Mouse (Mus musculus) brain, embryonic 18.5 days (tissue): ENCODE measurements around the gene Phtf2.

Source experiments
- DNase-seq: peaks from one replicate; pipeline ENCODE4 v3.0.0-alpha.2; 2012; ENCODE audit warnings: low read depth, low spot score

Phtf2 gene

GRCm38 (mm10) chr5:20881915-20882800 lies at the start of gene Phtf2, which contains the start of gene Tmem60:
Phtf2 (minus strand) TSS chr5:20882124.
Tmem60 (plus strand) TSS chr5:20882191.
- DNase-seq = peak; percentile 99

GRCm38 (mm10) chr5:20931300-20931699 lies 49.4 kb upstream of the Phtf2 start:
- no peak for DNase-seq

- no peak for DNase-seq
These were observed 48.5 kb upstream of the Phtf2 start for GRCm38 (mm10) chr5:20930430-20930829.

GRCm38 (mm10) chr5:20929669-20930151 lies 47.8 kb upstream of the Phtf2 start:
- no peak for DNase-seq

DNA sequence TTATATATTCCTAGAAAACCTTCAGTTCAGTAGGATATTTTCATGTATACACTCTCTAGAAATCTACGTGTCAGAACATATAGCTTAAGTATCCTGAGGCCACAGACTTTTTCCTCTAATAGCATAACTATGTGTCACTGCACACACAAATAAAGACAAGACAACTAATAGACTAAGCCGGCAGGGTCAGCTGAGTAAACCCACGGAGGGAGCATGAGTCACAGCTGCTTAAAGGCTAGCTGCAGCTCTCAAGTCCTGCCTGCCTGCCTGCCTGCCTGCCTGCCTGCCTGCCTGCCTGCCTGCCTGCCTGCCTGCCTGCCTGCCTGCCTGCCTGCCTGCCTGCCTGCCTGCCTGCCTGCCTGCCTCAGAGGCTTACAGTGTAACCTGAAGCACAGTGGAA lies 43.5 kb upstream of the Phtf2 start:
- no peak for DNase-seq

- DNase-seq = no peak
These were observed 42.7 kb upstream of the Phtf2 start for GRCm38 (mm10) chr5:20924608-20925007.

DNA sequence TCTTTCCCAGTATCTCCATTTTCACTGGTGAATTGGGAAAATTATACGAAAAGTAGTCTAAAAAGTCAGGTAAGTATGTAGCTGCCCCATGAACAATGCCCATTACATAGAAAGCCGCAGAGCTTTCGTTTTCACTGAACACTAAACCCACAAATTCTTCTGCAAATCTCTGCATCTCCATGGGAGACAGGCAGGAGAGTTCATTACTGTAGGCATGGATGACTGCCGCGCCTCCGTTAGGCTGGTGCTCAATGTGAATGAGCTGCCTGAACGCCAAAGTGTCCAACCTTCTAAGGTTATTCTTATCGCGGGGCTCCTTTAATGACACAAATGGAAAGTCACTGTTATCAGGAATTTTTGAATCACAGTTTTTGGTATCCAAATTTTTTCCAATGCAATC lies 37.6 kb upstream of the Phtf2 start:
- DNase-seq = no peak

- DNase-seq = no peak
These were observed 37.0 kb upstream of the Phtf2 start for GRCm38 (mm10) chr5:20918967-20919366.

DNA sequence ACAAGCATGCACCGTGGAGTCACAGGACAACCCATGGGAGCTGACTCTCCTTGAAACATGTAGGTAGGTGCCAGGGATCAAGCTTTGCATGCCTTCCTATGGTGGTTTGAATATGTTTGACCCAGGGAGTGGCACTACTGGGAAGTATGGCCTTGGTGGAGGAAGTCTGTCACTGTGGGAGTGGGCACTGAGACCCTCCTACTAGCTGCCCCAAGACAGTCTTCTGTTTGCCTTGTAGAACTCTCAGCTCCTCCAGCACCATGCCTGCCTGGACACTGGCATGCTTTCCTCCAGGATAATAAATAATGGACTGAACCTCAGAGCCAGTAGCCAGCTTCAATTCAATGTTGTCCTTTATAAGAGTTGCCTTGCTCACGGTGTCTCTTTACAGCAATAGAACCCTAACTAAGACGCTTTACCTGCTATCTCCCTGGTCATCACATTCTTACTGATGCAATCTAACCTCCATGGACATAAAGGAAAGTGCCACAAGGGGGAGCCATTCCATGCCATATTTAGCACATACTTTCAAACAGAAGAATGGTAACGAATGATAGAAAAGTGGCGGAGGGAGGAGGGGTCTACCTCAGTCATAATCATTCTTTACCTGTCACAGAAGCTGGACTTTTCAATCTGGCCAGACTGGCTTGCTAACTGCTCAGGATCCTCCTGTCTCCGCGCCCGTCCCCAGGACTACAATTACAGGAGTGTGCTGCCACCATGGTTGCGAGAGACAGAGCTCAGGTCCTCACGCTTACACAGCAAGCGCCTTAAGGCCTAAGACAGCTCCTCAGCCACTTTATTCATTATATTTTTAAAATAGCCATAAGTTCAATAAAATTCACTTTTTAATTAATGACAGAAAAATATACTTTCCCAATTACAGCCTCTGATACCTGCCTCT lies 31.7 kb upstream of the Phtf2 start:
- DNase-seq = peak; percentile 20

- DNase-seq = no peak
These were observed 29.8 kb upstream of the Phtf2 start for GRCm38 (mm10) chr5:20911741-20912140.

- DNase-seq = no peak
These were observed 24.3 kb upstream of the Phtf2 start for GRCm38 (mm10) chr5:20906191-20906590.

DNA sequence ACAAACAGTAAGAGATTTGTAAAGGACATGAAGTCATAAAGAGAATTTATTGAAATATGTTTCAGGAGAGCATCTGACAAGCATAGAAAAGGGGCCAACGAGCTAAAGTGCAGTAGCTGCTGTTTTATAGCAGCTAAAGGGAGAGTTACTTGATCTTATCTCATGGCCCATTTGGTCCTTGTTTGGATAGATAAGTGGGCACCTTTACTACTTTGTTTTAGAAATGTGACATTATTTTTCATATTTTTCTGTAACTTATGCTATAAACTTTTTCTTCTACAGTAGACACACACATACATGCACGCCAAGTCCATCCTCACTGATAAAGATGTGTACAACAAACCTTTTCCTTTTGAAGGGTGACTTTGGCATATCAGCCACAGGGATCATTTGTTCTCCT lies 23.5 kb upstream of the Phtf2 start:
- no peak for DNase-seq

GRCm38 (mm10) chr5:20904647-20905046 lies 22.7 kb upstream of the Phtf2 start:
- DNase-seq = no peak

DNA sequence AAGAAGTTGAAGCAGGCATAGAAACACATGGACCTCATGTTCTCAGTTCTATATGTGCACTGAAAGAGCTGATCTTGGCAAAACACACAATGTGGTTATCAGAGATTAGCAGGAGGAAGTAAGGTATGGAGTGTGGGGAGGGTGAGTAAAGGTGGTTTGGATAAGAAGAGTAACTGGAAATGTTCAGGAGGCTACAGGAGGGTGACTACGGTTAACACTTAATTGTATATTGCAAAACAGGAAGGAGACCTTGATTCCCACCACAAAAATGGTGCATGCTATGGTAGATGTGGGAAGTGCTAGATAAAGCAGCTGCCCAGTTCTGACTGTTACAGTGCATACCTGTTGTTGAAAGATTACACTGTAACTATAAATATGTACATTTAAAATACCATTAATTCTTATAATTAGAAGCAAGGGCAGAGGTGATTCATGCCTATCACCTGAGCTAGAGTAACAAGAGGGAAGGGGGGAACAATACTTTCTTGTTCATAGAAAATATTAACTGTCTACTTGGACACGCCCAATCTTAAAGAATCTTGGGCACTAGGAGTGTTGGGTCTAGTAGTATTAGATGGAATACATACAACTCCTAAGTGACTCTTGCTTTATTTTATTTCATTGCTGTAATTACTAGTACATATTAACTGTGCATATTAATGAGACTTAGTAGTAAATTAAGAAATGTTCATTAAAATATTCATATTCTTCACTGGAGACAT lies 15.7 kb upstream of the Phtf2 start:
- DNase-seq = no peak

- no peak for DNase-seq
These were observed 2.2 kb upstream of the Phtf2 start for GRCm38 (mm10) chr5:20884036-20884620.

GRCm38 (mm10) chr5:20880797-20881775 lies 838 bp downstream of the Phtf2 start:
- DNase-seq = no peak

DNA sequence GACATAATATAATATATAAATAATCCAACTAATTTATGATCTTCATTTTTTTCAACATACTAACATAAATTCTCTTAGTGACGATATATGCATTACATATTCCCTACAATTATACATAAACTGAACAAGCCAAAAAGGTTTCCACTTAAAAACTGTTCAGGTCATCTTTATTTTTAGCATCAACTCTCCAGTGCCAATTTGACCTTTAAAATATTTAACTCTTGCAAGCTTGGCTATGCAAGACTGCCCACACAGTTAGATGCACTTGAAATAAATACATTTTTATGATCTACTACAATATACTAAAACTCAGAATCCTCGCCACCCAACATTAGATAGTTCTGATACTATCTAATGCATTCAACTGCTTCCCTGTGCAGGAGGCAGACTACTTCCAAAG lies 1.5 kb downstream of the Phtf2 start:
- DNase-seq = no peak

DNA sequence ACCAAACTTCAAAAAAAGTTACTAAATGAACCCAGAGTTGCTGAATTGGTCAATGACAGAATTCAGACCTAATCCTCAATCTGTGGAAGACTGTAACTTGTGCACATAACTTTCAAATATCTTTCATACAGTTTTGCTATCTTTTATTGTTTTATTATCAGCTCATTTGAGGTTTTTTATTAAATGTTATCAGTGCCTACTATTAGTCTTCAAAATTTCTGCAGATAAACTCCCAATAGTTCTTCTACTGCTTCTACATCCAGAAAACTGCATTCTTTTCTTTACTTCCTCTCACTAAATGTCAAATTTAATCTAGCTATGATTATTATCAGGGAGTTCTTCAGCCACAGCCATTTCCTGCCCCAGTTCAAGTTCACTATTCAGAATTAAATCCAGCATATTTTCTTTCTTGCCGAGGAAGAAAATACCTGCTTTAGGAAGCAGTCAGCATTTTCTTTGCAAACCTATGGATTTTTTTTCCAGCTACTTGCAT lies 4.9 kb downstream of the Phtf2 start:
- DNase-seq = no peak

DNA sequence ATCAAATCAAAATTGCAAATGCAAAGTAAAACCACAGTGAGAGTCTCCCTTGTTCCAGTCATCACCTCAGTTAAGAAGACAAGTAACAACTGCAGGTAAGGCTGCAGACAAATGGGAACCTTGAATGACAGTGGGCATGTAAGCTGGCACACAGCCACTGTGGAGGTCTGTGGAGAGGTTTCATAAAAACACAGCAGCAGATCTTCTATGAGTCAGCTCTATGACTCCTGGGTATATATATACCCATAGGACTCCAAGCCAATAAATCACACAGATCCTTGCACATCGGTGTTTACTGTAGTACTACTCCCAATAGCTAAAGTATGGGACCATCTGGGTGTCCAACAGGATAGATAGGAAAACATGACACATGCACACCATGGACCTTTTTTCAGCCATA lies 8.8 kb downstream of the Phtf2 start:
- DNase-seq = no peak
